Mouse (Mus musculus): ENCODE data around the gene Baiap2l2. TPM values are rescaled to one million over a fixed set of nuclear protein-coding genes. Genes with fewer than 3 reads are reported as not detected.

The Baiap2l2 gene
- polyA plus RNA-seq, 1 experiment from 2014 or later, result 14.7 TPM

GRCm38 (mm10) chr15:79322991-79323790, 37.9 kb upstream of the Baiap2l2 start:
- peak overlapping the region; percentile 78 for H3K27ac ChIP-seq
- no peaks in the 10 kb centered on the region for H3K36me3 ChIP-seq
- DNase-seq (ENCODE audit: low spot score), result no peak
- no peaks in the 10 kb centered on the region for H3K9me3 ChIP-seq
- H3K4me3 ChIP-seq, result no peak overlapping the region
- WGBS, result 66% methylated on average over 6 of the region's 6 CpGs
- peaks cover 60% of the 10 kb centered on the region for H3K4me1 ChIP-seq
- no peaks in the 10 kb centered on the region for H3K27me3 ChIP-seq (ENCODE audit: insufficient read depth, poor library complexity, severe bottlenecking)

- peaks cover 2% of the 10 kb centered on the region for H3K36me3 ChIP-seq
- DNase-seq (ENCODE audit: low spot score), result no peak
- WGBS, result 50% methylated on average over 11 of the region's 11 CpGs
- H3K4me3 ChIP-seq, result no peak overlapping the region
- H3K27me3 ChIP-seq (ENCODE audit: insufficient read depth, poor library complexity, severe bottlenecking), result no peaks in the 10 kb centered on the region
- no peaks in the 10 kb centered on the region for H3K9me3 ChIP-seq
- H3K27ac ChIP-seq, result peak overlapping the region; percentile 78
- H3K4me1 ChIP-seq, result peaks cover 56% of the 10 kb centered on the region
These were observed 37.1 kb upstream of the Baiap2l2 start for GRCm38 (mm10) chr15:79322281-79322990.

- Histone ChIP-seq H3K27me3 (ENCODE audit: insufficient read depth, poor library complexity, severe bottlenecking) (no peaks in the 10 kb centered on the region), H3K4me3 (no peak overlapping the region), H3K9me3 (no peaks in the 10 kb centered on the region), H3K27ac (no peak overlapping the region; the same call in 1 of the 2 replicates), H3K4me1 (peaks cover 49% of the 10 kb centered on the region), H3K36me3 (peaks cover 7% of the 10 kb centered on the region)
- WGBS, result 53% methylated on average over 5 of the region's 5 CpGs
- DNase-seq (ENCODE audit: low spot score), result no peak
These were observed 36.4 kb upstream of the Baiap2l2 start for GRCm38 (mm10) chr15:79321733-79322190.

DNA sequence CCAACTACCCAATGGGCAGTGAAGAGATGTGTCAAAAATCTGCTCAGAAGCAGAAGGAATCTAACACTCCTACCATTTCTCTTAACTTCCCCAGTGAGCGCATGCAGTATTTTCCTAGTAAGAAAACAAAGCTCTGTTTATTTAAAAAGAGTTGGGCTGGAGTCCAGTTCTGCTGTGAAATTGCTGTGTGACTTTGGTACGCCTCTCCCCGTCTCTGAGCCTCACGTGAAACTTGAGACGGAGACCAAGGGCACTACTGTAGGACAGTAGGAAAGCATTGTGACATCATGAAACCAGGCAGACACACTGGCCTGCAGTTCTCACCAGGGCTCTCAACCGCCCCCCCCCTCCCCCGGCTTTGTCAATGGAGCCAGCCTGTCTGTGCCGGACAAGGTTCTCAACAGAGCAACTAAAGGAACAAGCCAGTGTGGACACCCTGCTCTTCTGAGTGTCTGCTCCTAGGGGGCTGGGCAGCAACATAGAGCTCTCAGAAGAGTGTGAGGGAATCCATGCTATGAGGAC, 28.6 kb upstream of the Baiap2l2 start:
- Histone ChIP-seq H3K27me3 (ENCODE audit: insufficient read depth, poor library complexity, severe bottlenecking) (no peaks in the 10 kb centered on the region), H3K36me3 (peaks cover 37% of the 10 kb centered on the region), H3K9me3 (no peaks in the 10 kb centered on the region), H3K4me1 (peaks cover 10% of the 10 kb centered on the region; the same call in 1 of the 2 replicates), H3K4me3 (no peak overlapping the region), H3K27ac (peak overlapping the region; percentile 39; the same call in 1 of the 2 replicates)
- DNase-seq (ENCODE audit: low spot score), result no peak
- WGBS, result 65% methylated on average over 8 of the region's 8 CpGs

DNA sequence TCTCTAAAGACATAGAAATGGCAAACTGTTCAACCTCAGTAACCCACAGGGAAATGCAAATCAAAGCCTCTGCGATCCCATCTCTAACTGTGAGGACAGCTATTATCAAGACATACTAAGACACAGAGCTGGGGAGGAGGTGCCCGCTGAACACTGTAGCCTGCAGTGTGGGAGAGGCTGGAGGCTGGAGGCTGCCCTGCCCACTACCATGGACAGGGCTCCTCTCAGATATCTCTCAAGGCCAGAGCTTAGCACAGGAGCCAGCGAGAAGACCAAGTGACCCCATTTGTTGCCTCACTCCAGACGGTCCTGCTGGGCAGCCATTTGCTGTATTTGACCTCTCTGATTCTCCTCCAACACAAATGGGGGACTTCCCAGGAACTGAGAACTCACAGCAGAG, 22.5 kb upstream of the Baiap2l2 start:
- Histone ChIP-seq H3K9me3 (no peaks in the 10 kb centered on the region), H3K36me3 (peaks cover 51% of the 10 kb centered on the region), H3K4me1 (peaks cover 7% of the 10 kb centered on the region), H3K27ac (no peak overlapping the region), H3K27me3 (ENCODE audit: insufficient read depth, poor library complexity, severe bottlenecking) (peaks cover 6% of the 10 kb centered on the region; the same call in 1 of the 2 replicates), H3K4me3 (no peak overlapping the region)
- WGBS, result 35% methylated on average over 4 of the region's 4 CpGs
- DNase-seq (ENCODE audit: low spot score), result no peak

DNA sequence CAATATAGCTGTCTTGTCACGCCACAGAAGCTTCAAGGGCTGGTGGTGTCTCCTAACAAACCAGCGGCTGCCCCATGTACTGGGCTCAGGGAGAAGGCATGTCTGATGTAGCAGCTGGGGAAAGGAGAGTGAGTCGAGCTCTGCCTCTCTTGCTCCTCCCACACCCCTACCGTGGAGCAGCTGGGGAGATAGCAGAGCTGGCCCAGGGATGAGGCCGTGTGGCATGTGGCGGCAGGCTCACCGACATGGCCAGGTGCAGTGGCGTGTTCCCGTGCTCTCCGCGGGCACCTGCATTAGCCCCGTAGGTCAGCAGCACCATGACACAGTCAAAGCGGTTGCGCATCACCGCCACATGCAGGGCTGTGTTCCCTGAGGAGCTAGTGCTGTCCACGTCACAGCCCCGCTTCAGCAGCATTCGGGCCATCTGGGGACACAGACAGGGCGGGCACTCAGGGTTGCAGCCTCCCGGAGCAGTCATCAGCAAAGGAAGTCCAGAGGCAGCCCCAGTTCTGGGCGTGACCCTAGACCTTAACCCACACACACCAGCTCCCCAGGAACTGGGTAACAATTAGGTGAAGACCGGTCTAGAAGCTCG, 20.8 kb upstream of the Baiap2l2 start:
- WGBS, result 64% methylated on average over 23 of the region's 23 CpGs
- H3K27ac ChIP-seq, result no peak overlapping the region
- peaks cover 7% of the 10 kb centered on the region for H3K4me1 ChIP-seq
- H3K9me3 ChIP-seq, result no peaks in the 10 kb centered on the region
- peaks cover 6% of the 10 kb centered on the region; the same call in 1 of the 2 replicates for H3K27me3 ChIP-seq (ENCODE audit: insufficient read depth, poor library complexity, severe bottlenecking)
- H3K4me3 ChIP-seq, result no peak overlapping the region
- no peak for DNase-seq (ENCODE audit: low spot score)
- H3K36me3 ChIP-seq, result peaks cover 37% of the 10 kb centered on the region

- Histone ChIP-seq H3K27me3 (ENCODE audit: insufficient read depth, poor library complexity, severe bottlenecking) (peaks cover 6% of the 10 kb centered on the region; the same call in 1 of the 2 replicates), H3K4me3 (no peak overlapping the region), H3K9me3 (no peaks in the 10 kb centered on the region), H3K36me3 (peaks cover 43% of the 10 kb centered on the region), H3K4me1 (peaks cover 7% of the 10 kb centered on the region), H3K27ac (no peak overlapping the region)
- 50% methylated on average over 5 of the region's 5 CpGs for WGBS
- no peak for DNase-seq (ENCODE audit: low spot score)
These were observed 19.5 kb upstream of the Baiap2l2 start for GRCm38 (mm10) chr15:79304832-79305231.

DNA sequence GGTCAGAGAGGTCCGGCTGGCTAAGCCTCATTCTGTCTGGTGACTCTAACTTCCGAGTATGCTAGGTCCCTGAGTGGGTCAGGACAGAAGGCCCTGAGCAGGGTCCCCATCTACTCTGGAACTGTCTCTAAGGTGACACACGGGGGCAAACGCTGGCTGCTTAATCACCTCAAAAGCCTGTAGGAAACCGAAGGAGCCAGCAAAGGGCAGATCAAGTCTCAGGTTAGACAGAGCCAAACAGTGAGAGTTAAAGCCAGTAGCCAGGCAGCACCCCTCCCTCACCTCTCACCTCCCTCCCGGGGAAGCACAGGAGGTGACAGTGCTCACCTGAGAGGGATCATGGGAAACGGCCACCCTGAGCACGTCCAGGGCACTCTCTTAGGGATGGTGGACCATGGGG, 18.4 kb upstream of the Baiap2l2 start:
- 82% methylated on average over 8 of the region's 8 CpGs for WGBS
- peaks cover 7% of the 10 kb centered on the region for H3K4me1 ChIP-seq
- H3K4me3 ChIP-seq, result no peak overlapping the region
- DNase-seq (ENCODE audit: low spot score), result no peak
- H3K27ac ChIP-seq, result no peak overlapping the region
- no peaks in the 10 kb centered on the region for H3K9me3 ChIP-seq
- H3K27me3 ChIP-seq (ENCODE audit: insufficient read depth, poor library complexity, severe bottlenecking), result peaks cover 6% of the 10 kb centered on the region; the same call in 1 of the 2 replicates
- H3K36me3 ChIP-seq, result peaks cover 48% of the 10 kb centered on the region

- H3K36me3 ChIP-seq, result peaks cover 24% of the 10 kb centered on the region; the same call in 1 of the 2 replicates
- no peaks in the 10 kb centered on the region for H3K4me1 ChIP-seq
- H3K4me3 ChIP-seq, result no peak overlapping the region
- no peak for DNase-seq (ENCODE audit: low spot score)
- no peaks in the 10 kb centered on the region for H3K9me3 ChIP-seq
- no peaks in the 10 kb centered on the region for H3K27me3 ChIP-seq (ENCODE audit: insufficient read depth, poor library complexity, severe bottlenecking)
- H3K27ac ChIP-seq, result no peak overlapping the region
- 68% methylated on average over 2 of the region's 2 CpGs for WGBS
These were observed 14.3 kb upstream of the Baiap2l2 start for GRCm38 (mm10) chr15:79299563-79300155.

DNA sequence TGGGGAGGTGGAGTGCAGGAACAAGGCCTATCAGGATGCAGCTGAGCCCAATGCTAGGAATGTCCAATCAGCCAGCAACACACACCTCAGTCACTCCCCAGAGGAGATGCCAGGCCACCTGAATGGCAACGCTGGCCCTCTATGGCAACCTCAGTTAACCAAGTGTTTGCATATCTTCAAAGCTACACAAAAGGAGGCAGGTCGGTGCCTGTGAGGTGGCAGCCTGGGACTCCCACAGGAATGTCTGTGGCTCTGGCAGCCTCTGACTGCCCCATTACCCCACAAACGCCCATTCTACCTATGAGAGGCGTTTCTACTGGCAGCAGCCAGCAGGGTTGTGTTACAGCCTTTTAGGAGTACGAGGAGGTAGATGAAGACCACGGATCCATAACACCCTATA, 13.2 kb upstream of the Baiap2l2 start:
- DNase-seq (ENCODE audit: low spot score), result no peak
- H3K4me1 ChIP-seq, result no peaks in the 10 kb centered on the region
- 84% methylated on average over 6 of the region's 6 CpGs for WGBS
- H3K9me3 ChIP-seq, result no peaks in the 10 kb centered on the region
- H3K4me3 ChIP-seq, result no peak overlapping the region
- no peaks in the 10 kb centered on the region for H3K27me3 ChIP-seq (ENCODE audit: insufficient read depth, poor library complexity, severe bottlenecking)
- no peak overlapping the region for H3K27ac ChIP-seq
- peaks cover 19% of the 10 kb centered on the region; the same call in 1 of the 2 replicates for H3K36me3 ChIP-seq

GRCm38 (mm10) chr15:79292779-79293178, 7.4 kb upstream of the Baiap2l2 start:
- DNase-seq (ENCODE audit: low spot score), result no peak
- no peak overlapping the region for H3K27ac ChIP-seq
- 89% methylated on average over 9 of the region's 9 CpGs for WGBS
- no peak overlapping the region for H3K4me3 ChIP-seq
- H3K9me3 ChIP-seq, result no peaks in the 10 kb centered on the region
- peaks cover 5% of the 10 kb centered on the region; the same call in 1 of the 2 replicates for H3K4me1 ChIP-seq
- H3K36me3 ChIP-seq, result peaks cover 14% of the 10 kb centered on the region; the same call in 1 of the 2 replicates
- no peaks in the 10 kb centered on the region for H3K27me3 ChIP-seq (ENCODE audit: insufficient read depth, poor library complexity, severe bottlenecking)

DNA sequence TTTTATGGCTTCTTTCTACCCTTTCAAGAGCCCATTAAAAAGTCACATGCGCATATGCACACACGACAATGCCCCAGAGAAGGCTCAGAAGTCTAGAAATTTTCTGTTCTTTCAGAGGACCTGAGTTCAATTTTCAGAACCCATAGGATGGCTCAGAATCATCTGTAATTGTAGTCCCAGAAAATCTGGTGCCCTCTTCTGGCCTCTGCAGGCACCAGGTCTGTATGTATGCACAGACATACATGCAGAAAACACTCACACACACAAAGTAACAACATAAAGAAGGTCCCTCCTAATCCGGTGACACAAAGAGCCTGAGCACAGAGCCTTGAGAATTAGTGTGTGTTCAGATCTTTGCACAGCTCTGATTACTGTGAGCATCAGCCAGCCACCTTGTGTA, 5.0 kb upstream of the Baiap2l2 start:
- Histone ChIP-seq H3K27me3 (ENCODE audit: insufficient read depth, poor library complexity, severe bottlenecking) (no peaks in the 10 kb centered on the region), H3K4me1 (peaks cover 8% of the 10 kb centered on the region; the same call in 1 of the 2 replicates), H3K4me3 (no peak overlapping the region), H3K9me3 (no peaks in the 10 kb centered on the region), H3K27ac (no peak overlapping the region), H3K36me3 (peaks cover 25% of the 10 kb centered on the region; the same call in 1 of the 2 replicates)
- DNase-seq (ENCODE audit: low spot score), result no peak
- 82% methylated on average over 3 of the region's 3 CpGs for WGBS
